Mouse (Mus musculus): ENCODE data around the gene Tmprss7. TPM values are rescaled to one million over a fixed set of nuclear protein-coding genes. Genes with fewer than 3 reads are reported as not detected.
A peak's percentile ranks its signal among the peaks of the same experiment; 100 is the strongest.

Tmprss7 gene
- polyA plus RNA-seq, 1 experiment from 2014 or later = 1.1 TPM

- Histone ChIP-seq H3K27ac (replicated peaks) (no peak overlapping the region), H3K4me3 (no peak overlapping the region), H3K9me3 (no peaks in the 10 kb centered on the region), H3K36me3 (peaks cover 52% of the 10 kb centered on the region), H3K4me2 (no peak overlapping the region), H3K9ac (no peak overlapping the region), H3K4me1 (replicated peaks) (no peaks in the 10 kb centered on the region), H3K27me3 (no peaks in the 10 kb centered on the region)
- no peak for ATAC-seq (ENCODE audit: low FRiP score, low read depth)
- WGBS = 84% methylated on average over 5 of the region's 5 CpGs
These were observed 21.2 kb upstream of the Tmprss7 start for GRCm38 (mm10) chr16:45714489-45715150.

DNA sequence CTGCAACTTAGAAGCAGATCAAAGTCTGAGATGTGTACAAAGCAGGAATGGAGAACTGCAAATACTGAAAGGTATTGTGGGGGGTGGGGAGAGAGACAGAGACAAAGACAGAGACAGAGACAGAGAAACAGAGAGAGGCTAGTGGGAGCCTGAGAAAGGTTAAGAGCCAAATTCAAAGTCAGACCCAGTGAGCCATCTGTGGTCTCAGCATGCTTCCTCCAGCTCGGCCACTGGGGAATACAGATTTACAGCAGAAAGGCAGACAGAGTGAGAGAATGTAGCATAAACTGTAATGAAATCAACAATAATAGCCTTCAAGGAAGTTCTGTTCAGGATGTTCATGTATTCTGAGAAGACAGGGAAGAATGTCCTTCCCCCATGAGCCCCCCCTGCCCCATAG lies 20.4 kb upstream of the Tmprss7 start:
- no peaks in the 10 kb centered on the region for H3K4me1 ChIP-seq (replicated peaks)
- no peaks in the 10 kb centered on the region for H3K27me3 ChIP-seq
- no peaks in the 10 kb centered on the region for H3K9me3 ChIP-seq
- WGBS = 83% methylated on average over 1 of the region's 1 CpGs
- H3K36me3 ChIP-seq = peaks cover 49% of the 10 kb centered on the region
- no peak overlapping the region for H3K4me3 ChIP-seq
- H3K4me2 ChIP-seq = no peak overlapping the region
- H3K27ac ChIP-seq (replicated peaks) = no peak overlapping the region
- H3K9ac ChIP-seq = no peak overlapping the region
- ATAC-seq (ENCODE audit: low FRiP score, low read depth) = no peak

- no peak overlapping the region for H3K4me3 ChIP-seq
- H3K27ac ChIP-seq (replicated peaks) = no peak overlapping the region
- H3K4me2 ChIP-seq = no peak overlapping the region
- peaks cover 42% of the 10 kb centered on the region for H3K36me3 ChIP-seq
- no peaks in the 10 kb centered on the region for H3K9me3 ChIP-seq
- no peak for ATAC-seq (ENCODE audit: low FRiP score, low read depth)
- H3K27me3 ChIP-seq = no peaks in the 10 kb centered on the region
- H3K4me1 ChIP-seq (replicated peaks) = no peaks in the 10 kb centered on the region
- no peak overlapping the region for H3K9ac ChIP-seq
- 54% methylated on average over 5 of the region's 5 CpGs for WGBS
These were observed 19.8 kb upstream of the Tmprss7 start for GRCm38 (mm10) chr16:45713261-45713660.

GRCm38 (mm10) chr16:45711263-45711662 lies 17.8 kb upstream of the Tmprss7 start:
- H3K4me1 ChIP-seq (replicated peaks) = no peaks in the 10 kb centered on the region
- WGBS = 75% methylated on average over 7 of the region's 7 CpGs
- H3K27me3 ChIP-seq = no peaks in the 10 kb centered on the region
- no peak overlapping the region for H3K4me3 ChIP-seq
- H3K27ac ChIP-seq (replicated peaks) = no peak overlapping the region
- ATAC-seq (ENCODE audit: low FRiP score, low read depth) = no peak
- no peak overlapping the region for H3K4me2 ChIP-seq
- H3K9me3 ChIP-seq = no peaks in the 10 kb centered on the region
- H3K9ac ChIP-seq = no peak overlapping the region
- H3K36me3 ChIP-seq = peaks cover 25% of the 10 kb centered on the region

- Histone ChIP-seq H3K9me3 (no peaks in the 10 kb centered on the region), H3K27me3 (no peaks in the 10 kb centered on the region), H3K4me3 (no peak overlapping the region), H3K9ac (no peak overlapping the region), H3K27ac (replicated peaks) (no peak overlapping the region), H3K4me1 (replicated peaks) (peaks cover 7% of the 10 kb centered on the region; the same call in 1 of the 2 replicates), H3K36me3 (no peaks in the 10 kb centered on the region), H3K4me2 (no peak overlapping the region)
- no peak for ATAC-seq (ENCODE audit: low FRiP score, low read depth)
- 84% methylated on average over 5 of the region's 5 CpGs for WGBS
These were observed 5.8 kb upstream of the Tmprss7 start for GRCm38 (mm10) chr16:45699301-45699700.

DNA sequence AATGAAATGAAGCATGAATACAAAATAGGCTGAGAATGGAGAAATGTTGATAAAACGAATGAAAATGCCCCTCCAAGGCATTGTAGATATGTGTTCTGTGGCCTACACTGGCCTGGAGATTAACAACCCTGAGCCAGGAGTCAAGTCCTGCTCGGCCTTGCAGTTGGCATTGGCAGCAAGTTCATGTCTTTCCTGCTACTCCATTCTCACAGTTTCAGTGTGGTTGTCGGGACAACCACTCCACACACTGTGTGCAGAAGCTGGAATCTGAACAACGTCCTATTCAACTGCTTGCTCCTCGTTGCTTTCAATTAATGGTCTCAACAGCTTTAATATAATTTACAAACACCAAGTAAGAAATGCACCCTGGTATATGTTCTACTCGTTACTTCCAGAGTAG lies 4.5 kb upstream of the Tmprss7 start:
- H3K4me1 ChIP-seq (replicated peaks) = peaks cover 8% of the 10 kb centered on the region; the same call in 1 of the 2 replicates
- H3K36me3 ChIP-seq = no peaks in the 10 kb centered on the region
- no peak overlapping the region for H3K27ac ChIP-seq (replicated peaks)
- no peak overlapping the region for H3K9ac ChIP-seq
- H3K27me3 ChIP-seq = no peaks in the 10 kb centered on the region
- H3K9me3 ChIP-seq = no peaks in the 10 kb centered on the region
- H3K4me3 ChIP-seq = no peak overlapping the region
- 44% methylated on average over 6 of the region's 6 CpGs for WGBS
- peak; percentile 78 for ATAC-seq (ENCODE audit: low FRiP score, low read depth)
- H3K4me2 ChIP-seq = no peak overlapping the region

DNA sequence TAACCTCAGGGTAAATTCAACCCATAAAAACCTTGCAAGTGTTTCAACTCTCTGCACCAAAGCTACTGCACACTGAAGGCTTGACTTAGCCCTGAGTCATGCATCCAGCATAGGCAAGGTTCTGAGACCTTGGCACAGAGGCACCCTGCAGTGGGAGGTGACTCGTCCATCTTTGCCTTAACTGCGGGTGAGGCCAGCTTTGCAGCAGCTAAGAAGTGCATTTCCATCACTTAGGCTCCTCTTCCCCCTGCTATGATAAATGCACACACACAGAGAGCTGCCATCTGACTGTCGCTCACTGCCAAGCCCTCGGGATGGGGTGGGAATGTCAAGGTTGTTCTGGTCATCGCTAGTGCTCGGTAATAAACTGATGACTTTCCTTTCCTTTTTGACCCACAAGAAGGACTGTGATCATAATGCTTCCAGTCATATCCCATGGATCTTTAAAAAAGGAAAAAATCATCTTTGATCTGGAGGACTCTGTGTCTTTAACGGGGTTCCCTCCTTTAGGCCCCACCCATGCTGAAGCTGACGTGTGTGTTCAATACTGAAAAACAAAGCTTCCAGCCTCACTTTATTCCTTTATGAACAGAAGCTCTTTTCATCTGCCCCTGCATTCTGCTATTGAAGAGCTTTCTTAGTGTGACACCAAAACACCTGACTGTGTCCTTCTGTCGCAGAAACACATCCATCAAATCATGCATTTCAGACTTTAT lies 2.1 kb upstream of the Tmprss7 start:
- H3K9ac ChIP-seq = no peak overlapping the region
- peak; percentile 55; the same call in 1 of the 2 replicates for ATAC-seq (ENCODE audit: low FRiP score, low read depth)
- H3K4me2 ChIP-seq = no peak overlapping the region
- no peaks in the 10 kb centered on the region for H3K27me3 ChIP-seq
- no peak overlapping the region for H3K4me3 ChIP-seq
- H3K4me1 ChIP-seq (replicated peaks) = peaks cover 15% of the 10 kb centered on the region; the same call in 1 of the 2 replicates
- no peaks in the 10 kb centered on the region for H3K36me3 ChIP-seq
- no peak overlapping the region for H3K27ac ChIP-seq (replicated peaks)
- no peaks in the 10 kb centered on the region for H3K9me3 ChIP-seq
- WGBS = 54% methylated on average over 9 of the region's 9 CpGs

GRCm38 (mm10) chr16:45692851-45693250 lies 607 bp downstream of the Tmprss7 start:
- H3K27ac ChIP-seq (replicated peaks) = no peak overlapping the region
- H3K4me3 ChIP-seq = no peak overlapping the region
- H3K9me3 ChIP-seq = no peaks in the 10 kb centered on the region
- H3K27me3 ChIP-seq = no peaks in the 10 kb centered on the region
- peaks cover 27% of the 10 kb centered on the region for H3K4me1 ChIP-seq (replicated peaks)
- H3K4me2 ChIP-seq = no peak overlapping the region
- no peak overlapping the region for H3K9ac ChIP-seq
- 37% methylated on average over 3 of the region's 3 CpGs for WGBS
- no peaks in the 10 kb centered on the region for H3K36me3 ChIP-seq
- ATAC-seq (ENCODE audit: low FRiP score, low read depth) = no peak

- no peaks in the 10 kb centered on the region for H3K9me3 ChIP-seq
These were observed 3.3 kb downstream of the Tmprss7 start for GRCm38 (mm10) chr16:45690178-45690577.

GRCm38 (mm10) chr16:45686833-45687232 lies 6.6 kb downstream of the Tmprss7 start:
- Histone ChIP-seq H3K9ac (no peak overlapping the region), H3K36me3 (no peaks in the 10 kb centered on the region), H3K9me3 (no peaks in the 10 kb centered on the region), H3K27ac (replicated peaks) (no peak overlapping the region), H3K4me3 (no peak overlapping the region), H3K4me1 (replicated peaks) (peaks cover 16% of the 10 kb centered on the region), H3K4me2 (no peak overlapping the region), H3K27me3 (no peaks in the 10 kb centered on the region)
- WGBS = 73% methylated on average over 3 of the region's 3 CpGs
- ATAC-seq (ENCODE audit: low FRiP score, low read depth) = no peak

More at GRCm38 (mm10) chr16:45690178-45690577, 3.3 kb downstream of the Tmprss7 start:
- Histone ChIP-seq H3K27ac (replicated peaks) (peak overlapping the region; percentile 76), H3K4me2 (peak overlapping the region; percentile 32; the same call in 1 of the 2 replicates), H3K4me3 (no peak overlapping the region), H3K36me3 (no peaks in the 10 kb centered on the region), H3K9ac (no peak overlapping the region), H3K27me3 (no peaks in the 10 kb centered on the region), H3K4me1 (replicated peaks) (peaks cover 21% of the 10 kb centered on the region)
- 1% methylated on average over 4 of the region's 4 CpGs for WGBS
- ATAC-seq (ENCODE audit: low FRiP score, low read depth) = peak; percentile 82

DNA sequence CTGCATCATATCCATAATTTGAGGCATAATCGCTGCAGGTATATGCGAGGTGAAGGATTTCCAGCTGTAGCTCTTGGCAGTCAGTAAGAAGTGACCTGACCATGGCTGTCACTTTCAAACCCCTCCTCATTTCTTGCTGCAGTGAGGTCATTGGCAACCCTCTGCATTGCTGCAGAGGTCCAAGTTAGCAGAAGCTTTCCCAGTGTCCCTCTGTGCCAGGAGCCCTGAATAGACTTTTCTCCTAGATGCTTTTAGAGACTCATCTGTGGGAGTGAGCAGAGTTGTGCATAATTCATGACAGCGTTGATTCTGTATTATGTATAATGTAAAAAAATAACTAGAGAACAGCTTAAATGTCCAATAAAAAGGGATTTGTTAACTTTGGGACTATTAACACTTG lies 8.2 kb downstream of the Tmprss7 start:
- WGBS = 72% methylated on average over 3 of the region's 3 CpGs
- no peaks in the 10 kb centered on the region for H3K9me3 ChIP-seq
- H3K4me3 ChIP-seq = no peak overlapping the region
- no peak overlapping the region for H3K4me2 ChIP-seq
- H3K27me3 ChIP-seq = no peaks in the 10 kb centered on the region
- peaks cover 9% of the 10 kb centered on the region for H3K4me1 ChIP-seq (replicated peaks)
- H3K36me3 ChIP-seq = no peaks in the 10 kb centered on the region
- H3K27ac ChIP-seq (replicated peaks) = no peak overlapping the region
- no peak; the same call in 1 of the 2 replicates for ATAC-seq (ENCODE audit: low FRiP score, low read depth)
- no peak overlapping the region for H3K9ac ChIP-seq

GRCm38 (mm10) chr16:45684815-45685214 lies 8.6 kb downstream of the Tmprss7 start:
- no peak overlapping the region for H3K4me3 ChIP-seq
- no peaks in the 10 kb centered on the region for H3K9me3 ChIP-seq
- no peak overlapping the region for H3K27ac ChIP-seq (replicated peaks)
- 15% methylated on average over 8 of the region's 8 CpGs for WGBS
- no peaks in the 10 kb centered on the region for H3K27me3 ChIP-seq
- no peaks in the 10 kb centered on the region for H3K36me3 ChIP-seq
- H3K4me2 ChIP-seq = no peak overlapping the region
- peaks cover 4% of the 10 kb centered on the region; the same call in 1 of the 2 replicates for H3K4me1 ChIP-seq (replicated peaks)
- no peak for ATAC-seq (ENCODE audit: low FRiP score, low read depth)
- no peak overlapping the region for H3K9ac ChIP-seq

Measured in hindbrain, embryonic 15.5 days (tissue).